Mouse (Mus musculus): ENCODE measurements around the gene Vmn1r54. TPM values are rescaled to one million over a fixed set of nuclear protein-coding genes. Genes with fewer than 3 reads are reported as not detected.

Gene Vmn1r54
- polyA plus RNA-seq, 1 experiment from 2014 or later, result not detected

GRCm38 (mm10) chr6:90308839-90309778 lies 63.0 kb downstream of the Vmn1r54 start:
- WGBS, result 85% methylated on average over 80 of the region's 87 CpGs
- H3K27me3 ChIP-seq (ENCODE audit: control insufficient read depth, insufficient read depth, low read length), result no peaks in the 10 kb centered on the region

DNA sequence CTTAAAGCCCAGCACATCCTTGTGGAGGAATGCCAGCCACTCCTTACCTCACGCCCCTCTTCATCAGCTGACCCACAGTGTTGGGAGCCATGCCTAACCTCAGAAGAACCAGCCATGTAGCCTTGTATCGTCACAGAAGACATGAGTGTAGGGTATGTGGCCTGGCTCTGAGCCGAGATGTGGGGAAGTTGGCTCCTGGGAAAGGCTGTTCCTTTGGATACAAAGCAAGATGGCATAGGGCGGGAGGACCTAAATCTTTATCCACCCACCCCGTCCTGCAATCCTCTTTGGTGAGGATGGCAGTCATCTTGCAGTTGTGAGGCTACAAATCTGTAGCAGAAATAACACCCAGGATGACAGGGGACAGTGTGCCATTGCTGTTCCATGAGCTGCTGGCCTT lies 69.9 kb downstream of the Vmn1r54 start:
- no peak for DNase-seq (ENCODE audit: low spot score)
- Histone ChIP-seq H3K4me2 (ENCODE audit: low read depth) (no peak overlapping the region), H3K36me3 (ENCODE audit: control insufficient read depth, insufficient read depth, low read length) (no peaks in the 10 kb centered on the region), H3K27me3 (ENCODE audit: control insufficient read depth, insufficient read depth, low read length) (no peaks in the 10 kb centered on the region), H3K9ac (ENCODE audit: low read length) (no peak overlapping the region), H3K4me1 (ENCODE audit: control insufficient read depth, insufficient read depth, low read length) (no peaks in the 10 kb centered on the region), H3K27ac (ENCODE audit: low read depth, low read length) (no peak overlapping the region), H3K9me3 (ENCODE audit: control insufficient read depth, low read length) (no peaks in the 10 kb centered on the region), H3K4me3 (ENCODE audit: low read depth, low read length) (no peak overlapping the region)
- no peak for ATAC-seq (ENCODE audit: insufficient read depth, low FRiP score, low TSS enrichment)
- WGBS, result 85% methylated on average over 5 of the region's 5 CpGs

More at GRCm38 (mm10) chr6:90308839-90309778, 63.0 kb downstream of the Vmn1r54 start:
- Histone ChIP-seq H3K36me3 (ENCODE audit: control insufficient read depth, insufficient read depth, low read length) (no peaks in the 10 kb centered on the region), H3K9ac (ENCODE audit: low read length) (no peak overlapping the region), H3K4me2 (ENCODE audit: low read depth) (no peak overlapping the region), H3K27ac (ENCODE audit: low read depth, low read length) (no peak overlapping the region), H3K4me3 (ENCODE audit: low read depth, low read length) (no peak overlapping the region), H3K4me1 (ENCODE audit: control insufficient read depth, insufficient read depth, low read length) (no peaks in the 10 kb centered on the region), H3K9me3 (ENCODE audit: control insufficient read depth, low read length) (peaks cover 9% of the 10 kb centered on the region; the same call in 1 of the 2 replicates)
- DNase-seq (ENCODE audit: low spot score) (no peak), ATAC-seq (ENCODE audit: insufficient read depth, low FRiP score, low TSS enrichment) (no peak)

GRCm38 (mm10) chr6:90317510-90318258 lies 71.6 kb downstream of the Vmn1r54 start:
- DNase-seq (ENCODE audit: low spot score), result no peak
- WGBS, result 58% methylated on average over 2 of the region's 2 CpGs
- Histone ChIP-seq H3K9me3 (ENCODE audit: control insufficient read depth, low read length) (no peaks in the 10 kb centered on the region), H3K4me3 (ENCODE audit: low read depth, low read length) (no peak overlapping the region), H3K27ac (ENCODE audit: low read depth, low read length) (no peak overlapping the region), H3K9ac (ENCODE audit: low read length) (no peak overlapping the region), H3K4me2 (ENCODE audit: low read depth) (no peak overlapping the region), H3K27me3 (ENCODE audit: control insufficient read depth, insufficient read depth, low read length) (no peaks in the 10 kb centered on the region), H3K36me3 (ENCODE audit: control insufficient read depth, insufficient read depth, low read length) (no peaks in the 10 kb centered on the region), H3K4me1 (ENCODE audit: control insufficient read depth, insufficient read depth, low read length) (no peaks in the 10 kb centered on the region)
- no peak for ATAC-seq (ENCODE audit: insufficient read depth, low FRiP score, low TSS enrichment)

DNA sequence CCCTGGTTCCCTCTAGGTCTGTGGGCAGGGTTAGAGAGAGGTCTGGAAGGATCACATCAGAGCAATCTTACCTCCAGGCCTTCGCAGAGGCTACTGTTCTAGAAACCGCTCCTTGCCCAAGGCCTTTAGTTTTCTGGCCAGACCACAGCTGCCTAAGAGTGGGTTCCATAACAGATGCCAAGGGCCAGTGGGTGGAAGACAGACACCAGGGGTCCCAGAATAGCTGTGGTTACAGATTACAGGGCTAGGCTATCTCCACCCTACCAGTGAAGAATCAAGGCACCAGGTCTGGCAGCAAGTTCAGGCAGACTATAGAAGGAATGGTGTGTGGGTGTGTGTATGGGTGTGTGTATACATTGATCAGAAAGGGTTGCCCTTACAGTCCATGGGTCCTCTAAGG lies 72.9 kb downstream of the Vmn1r54 start:
- H3K27me3 ChIP-seq (ENCODE audit: control insufficient read depth, insufficient read depth, low read length), result no peaks in the 10 kb centered on the region
- no peak overlapping the region for H3K27ac ChIP-seq (ENCODE audit: low read depth, low read length)
- WGBS, result 88% methylated on average over 2 of the region's 2 CpGs
- no peak overlapping the region for H3K4me2 ChIP-seq (ENCODE audit: low read depth)
- no peaks in the 10 kb centered on the region for H3K36me3 ChIP-seq (ENCODE audit: control insufficient read depth, insufficient read depth, low read length)
- ATAC-seq (ENCODE audit: insufficient read depth, low FRiP score, low TSS enrichment) (no peak), DNase-seq (ENCODE audit: low spot score) (no peak)
- no peaks in the 10 kb centered on the region for H3K4me1 ChIP-seq (ENCODE audit: control insufficient read depth, insufficient read depth, low read length)
- H3K9ac ChIP-seq (ENCODE audit: low read length), result no peak overlapping the region
- H3K4me3 ChIP-seq (ENCODE audit: low read depth, low read length), result no peak overlapping the region
- H3K9me3 ChIP-seq (ENCODE audit: control insufficient read depth, low read length), result no peaks in the 10 kb centered on the region

DNA sequence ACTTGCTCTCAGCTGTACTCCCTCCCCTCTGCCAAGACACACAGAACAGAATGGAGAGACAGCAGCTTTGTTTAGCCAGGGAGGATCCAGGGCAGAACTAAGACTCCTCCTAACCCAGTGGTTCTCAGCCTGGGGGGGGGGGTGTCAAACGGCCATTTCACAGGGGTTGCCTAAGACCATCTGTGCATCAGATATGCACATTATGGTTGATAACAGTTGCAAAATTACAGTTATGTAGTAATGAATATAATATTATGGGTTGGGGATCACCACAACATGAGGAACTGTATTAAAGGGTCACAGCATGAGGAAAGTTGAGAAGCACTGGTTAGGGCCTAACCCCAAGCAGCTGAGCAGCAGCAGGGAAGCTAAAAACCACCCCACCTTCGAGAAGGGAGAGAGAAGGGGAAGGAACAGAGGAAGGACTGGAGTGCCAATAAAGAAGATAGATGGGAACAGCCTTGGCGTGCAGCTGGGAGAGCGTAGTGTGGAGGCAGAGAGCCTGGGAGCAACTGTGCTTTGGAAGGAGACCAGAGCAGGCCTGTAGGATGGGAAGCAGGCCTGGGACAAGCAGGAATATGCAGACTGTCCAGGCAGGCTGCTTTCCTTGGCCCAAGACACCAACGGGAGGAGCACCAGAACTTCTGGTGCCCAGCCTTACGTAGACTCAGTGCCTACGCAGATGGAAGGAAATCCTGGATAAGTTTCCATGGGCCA lies 73.5 kb downstream of the Vmn1r54 start:
- Histone ChIP-seq H3K9ac (ENCODE audit: low read length) (no peak overlapping the region), H3K27me3 (ENCODE audit: control insufficient read depth, insufficient read depth, low read length) (no peaks in the 10 kb centered on the region), H3K4me1 (ENCODE audit: control insufficient read depth, insufficient read depth, low read length) (no peaks in the 10 kb centered on the region), H3K4me3 (ENCODE audit: low read depth, low read length) (no peak overlapping the region), H3K4me2 (ENCODE audit: low read depth) (no peak overlapping the region), H3K27ac (ENCODE audit: low read depth, low read length) (no peak overlapping the region), H3K36me3 (ENCODE audit: control insufficient read depth, insufficient read depth, low read length) (no peaks in the 10 kb centered on the region), H3K9me3 (ENCODE audit: control insufficient read depth, low read length) (no peaks in the 10 kb centered on the region)
- no peak for DNase-seq (ENCODE audit: low spot score)
- ATAC-seq (ENCODE audit: insufficient read depth, low FRiP score, low TSS enrichment), result no peak
- 74% methylated on average over 7 of the region's 7 CpGs for WGBS

- 81% methylated on average over 5 of the region's 5 CpGs for WGBS
Observed at GRCm38 (mm10) chr6:90320429-90320828, 74.3 kb downstream of the Vmn1r54 start.

More at GRCm38 (mm10) chr6:90320429-90320828, 74.3 kb downstream of the Vmn1r54 start:
- no peaks in the 10 kb centered on the region for H3K4me1 ChIP-seq (ENCODE audit: control insufficient read depth, insufficient read depth, low read length)
- H3K27me3 ChIP-seq (ENCODE audit: control insufficient read depth, insufficient read depth, low read length), result no peaks in the 10 kb centered on the region
- H3K9ac ChIP-seq (ENCODE audit: low read length), result no peak overlapping the region
- no peak for ATAC-seq (ENCODE audit: insufficient read depth, low FRiP score, low TSS enrichment)
- no peaks in the 10 kb centered on the region for H3K36me3 ChIP-seq (ENCODE audit: control insufficient read depth, insufficient read depth, low read length)
- H3K9me3 ChIP-seq (ENCODE audit: control insufficient read depth, low read length), result no peaks in the 10 kb centered on the region
- H3K4me2 ChIP-seq (ENCODE audit: low read depth), result no peak overlapping the region
- no peak overlapping the region for H3K4me3 ChIP-seq (ENCODE audit: low read depth, low read length)
- no peak overlapping the region for H3K27ac ChIP-seq (ENCODE audit: low read depth, low read length)
- DNase-seq (ENCODE audit: low spot score), result no peak

Other genes with a start within 250 kb of the Vmn1r54 start
- gene Vmn1r47, start 230.2 kb upstream of the Vmn1r54 start, polyA plus RNA-seq (2014; fragmentation: Nextera tagmentation; extraction: Ambion mirVana), result not detected in 2 replicates
- gene Vmn1r48, start 209.5 kb upstream of the Vmn1r54 start, polyA plus RNA-seq (2014; fragmentation: Nextera tagmentation; extraction: Ambion mirVana), result not detected in 2 replicates
- gene Vmn1r49, start 167.8 kb upstream of the Vmn1r54 start, polyA plus RNA-seq (2014; fragmentation: Nextera tagmentation; extraction: Ambion mirVana), result not detected in 2 replicates
- not detected in 2 replicates for gene Vmn1r50, start 144.9 kb upstream of the Vmn1r54 start, polyA plus RNA-seq (2014; fragmentation: Nextera tagmentation; extraction: Ambion mirVana)
- gene Vmn1r51, start 123.7 kb upstream of the Vmn1r54 start, polyA plus RNA-seq (2014; fragmentation: Nextera tagmentation; extraction: Ambion mirVana), result 0.08 TPM in 1 of 2 replicates, not detected in the other
- not detected in 2 replicates for gene Vmn1r52, start 71.5 kb upstream of the Vmn1r54 start, polyA plus RNA-seq (2014; fragmentation: Nextera tagmentation; extraction: Ambion mirVana)
- gene V1ra8, start 43.5 kb upstream of the Vmn1r54 start, polyA plus RNA-seq (2014; fragmentation: Nextera tagmentation; extraction: Ambion mirVana), result not detected in 2 replicates
- gene Vmn1r53, start 21.9 kb upstream of the Vmn1r54 start, polyA plus RNA-seq (2014; fragmentation: Nextera tagmentation; extraction: Ambion mirVana), result not detected in 2 replicates
- not detected in 2 replicates for gene BC048671, start 54.9 kb downstream of the Vmn1r54 start, polyA plus RNA-seq (2014; fragmentation: Nextera tagmentation; extraction: Ambion mirVana)
- gene Chst13, start 78.9 kb downstream of the Vmn1r54 start, polyA plus RNA-seq (2014; fragmentation: Nextera tagmentation; extraction: Ambion mirVana), result not detected in 2 replicates
- not detected in 2 replicates for gene Uroc1, start 87.0 kb downstream of the Vmn1r54 start, polyA plus RNA-seq (2014; fragmentation: Nextera tagmentation; extraction: Ambion mirVana)
- 11.5 and 15.1 TPM in 2 replicates for gene Zxdc, start 123.2 kb downstream of the Vmn1r54 start, polyA plus RNA-seq (2014; fragmentation: Nextera tagmentation; extraction: Ambion mirVana)
- gene Cfap100, start 182.5 kb downstream of the Vmn1r54 start, polyA plus RNA-seq (2014; fragmentation: Nextera tagmentation; extraction: Ambion mirVana), result 0.96 and 1.2 TPM in 2 replicates
- gene Klf15, start 216.3 kb downstream of the Vmn1r54 start, polyA plus RNA-seq (2014; fragmentation: Nextera tagmentation; extraction: Ambion mirVana), result 3.1 and 3.2 TPM in 2 replicates
- 0.97 and 2.7 TPM in 2 replicates for gene Aldh1l1, start 240.1 kb downstream of the Vmn1r54 start, polyA plus RNA-seq (2014; fragmentation: Nextera tagmentation; extraction: Ambion mirVana)